Mouse (Mus musculus) Muller cell, postnatal 12 days (primary cell): ENCODE data around the gene Dock9.

Source experiments
- DNase-seq: peaks from one replicate; pipeline ENCODE4 v3.0.0-alpha.2; 2015; ENCODE audit errors: inconsistent ontology term

Gene Dock9

GRCm38 (mm10) chr14:121791935-121792334 is 5.7 kb downstream of the Dock9 start:
- no peak for DNase-seq

DNA sequence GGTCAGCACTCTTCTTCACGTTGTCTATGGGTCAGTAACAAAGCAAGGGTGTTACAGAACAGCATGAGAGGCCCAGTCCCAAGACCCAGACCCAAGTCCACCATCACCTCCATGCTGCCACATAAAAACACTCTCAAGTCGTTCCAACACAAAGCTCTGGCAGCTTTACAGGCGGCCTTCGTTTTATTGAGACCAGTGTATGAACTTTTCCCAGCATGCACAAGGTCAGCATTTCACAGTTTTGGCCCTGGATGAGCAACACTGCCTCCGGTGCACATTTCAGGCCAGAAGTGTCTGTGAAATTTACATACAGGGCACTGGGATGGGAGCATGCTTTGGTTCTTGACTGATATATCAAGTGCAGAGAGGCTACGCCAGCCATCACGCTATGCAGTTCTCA is 6.5 kb downstream of the Dock9 start:
- DNase-seq: no peak

- no peak for DNase-seq
Observed at GRCm38 (mm10) chr14:121789273-121789672, 8.4 kb downstream of the Dock9 start.

GRCm38 (mm10) chr14:121788451-121788850 is 9.2 kb downstream of the Dock9 start:
- DNase-seq: no peak

DNA sequence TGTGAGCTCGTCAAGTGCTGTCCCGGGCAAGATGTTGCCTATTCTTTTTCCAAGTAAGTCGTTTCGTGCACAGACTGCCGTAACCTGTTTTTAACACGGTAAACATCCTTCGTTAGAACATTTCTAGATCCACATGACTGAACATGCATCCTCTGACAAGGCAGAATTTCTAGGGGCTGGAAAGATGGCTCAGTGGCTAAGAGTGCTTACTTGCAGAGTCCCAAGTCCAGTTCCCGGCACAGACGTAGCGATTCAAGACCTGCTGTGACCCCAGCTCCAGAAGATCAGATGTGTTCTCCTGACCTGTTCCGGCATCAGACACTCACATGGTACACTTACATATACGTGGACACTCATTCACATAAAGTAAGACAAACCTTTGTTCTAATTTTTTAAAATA is 10.2 kb downstream of the Dock9 start:
- DNase-seq: no peak

DNA sequence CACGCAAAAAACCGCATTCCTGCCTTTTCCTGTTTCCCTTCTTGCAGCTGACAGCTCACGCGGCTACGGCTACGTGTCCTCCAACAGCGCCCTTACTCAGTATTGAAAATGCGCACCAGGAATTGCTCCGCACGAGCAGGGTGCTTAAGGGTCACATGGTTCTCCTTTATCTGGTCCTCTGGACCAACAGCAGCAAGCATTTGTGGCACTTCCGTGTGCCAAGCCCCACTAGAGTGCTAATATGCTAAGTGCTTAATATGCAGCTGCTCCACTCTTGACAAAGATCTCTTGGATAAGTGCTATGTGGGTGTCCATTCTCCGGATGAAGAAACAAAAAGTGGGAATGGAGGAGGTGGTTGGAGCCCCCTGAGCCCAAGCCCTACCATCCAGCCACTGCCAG is 10.7 kb downstream of the Dock9 start:
- no peak for DNase-seq

GRCm38 (mm10) chr14:121785394-121785793 is 12.2 kb downstream of the Dock9 start:
- DNase-seq: no peak

DNA sequence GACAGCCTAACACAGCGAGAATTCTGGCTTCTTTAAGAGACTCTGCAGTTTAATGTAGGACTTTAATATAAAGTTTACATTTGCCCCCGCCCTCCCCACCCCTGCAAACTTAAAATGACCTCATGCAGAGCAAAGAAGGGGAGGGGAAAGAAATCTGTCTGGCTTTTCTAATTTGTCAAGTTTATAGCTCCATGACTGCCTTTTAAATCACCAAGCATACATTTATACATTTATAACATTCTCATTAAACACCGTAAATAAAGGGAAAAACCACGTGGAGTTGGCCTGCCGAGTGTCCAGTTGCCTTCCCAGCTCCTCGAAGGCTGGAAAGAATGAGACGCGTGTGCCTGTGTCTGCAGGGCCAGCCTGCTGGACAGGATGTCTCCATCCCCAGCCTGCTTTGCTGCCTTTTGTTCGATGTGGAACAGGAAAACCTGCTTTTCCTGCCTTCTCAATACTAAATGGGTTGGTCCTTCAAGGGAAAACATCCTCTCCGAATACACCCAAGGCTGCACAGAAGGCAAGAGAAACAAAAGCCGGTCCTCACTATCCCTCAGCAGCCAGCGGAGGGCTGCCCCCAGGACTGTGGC is 16.6 kb downstream of the Dock9 start:
- DNase-seq: no peak

- DNase-seq: no peak
Observed at GRCm38 (mm10) chr14:121780144-121780913, 17.3 kb downstream of the Dock9 start.

DNA sequence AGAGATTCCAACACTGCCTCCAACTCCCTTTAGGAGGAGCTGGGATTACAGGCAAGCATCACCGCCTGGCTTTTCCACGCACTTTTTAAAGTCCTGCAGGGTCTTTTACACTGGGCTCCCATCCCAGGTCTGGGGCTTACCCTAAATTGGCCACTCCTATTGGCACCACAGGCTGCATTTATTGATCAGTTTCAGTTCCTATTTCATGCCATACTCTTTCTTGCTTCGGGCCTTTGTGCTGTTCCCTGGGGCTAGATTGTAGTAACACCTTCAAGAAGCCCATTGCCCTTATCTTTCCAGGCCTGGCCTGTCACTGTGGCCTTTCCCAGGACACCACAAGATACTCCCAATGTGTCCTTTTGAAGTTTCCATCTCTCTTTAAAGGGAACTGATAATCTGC is 18.0 kb downstream of the Dock9 start:
- DNase-seq: no peak

DNA sequence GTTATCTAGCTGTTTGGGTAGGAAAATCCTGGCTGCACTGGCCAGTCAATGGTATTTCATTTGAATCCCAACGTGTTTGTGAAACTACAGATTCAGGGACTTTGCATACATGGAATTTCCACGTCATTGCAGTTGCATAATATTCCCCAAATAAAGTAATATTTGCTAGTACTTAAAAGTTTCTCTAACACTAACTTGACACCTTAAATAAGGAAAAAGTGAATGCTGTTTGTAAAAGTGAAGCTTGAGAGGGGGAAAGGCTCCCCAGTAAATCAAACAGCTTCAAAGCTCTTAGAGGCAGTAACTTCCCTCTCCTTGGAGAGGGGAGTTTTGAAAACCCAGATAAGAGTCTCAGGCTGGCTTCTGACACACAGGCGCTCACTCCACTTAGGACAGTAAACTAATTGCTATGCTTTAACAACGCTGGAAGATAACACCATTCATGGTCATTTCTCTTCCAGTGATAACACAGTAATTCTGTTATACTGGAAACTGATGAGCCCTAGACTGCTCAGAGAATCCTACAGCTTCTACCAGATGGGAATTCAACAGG is 20.3 kb downstream of the Dock9 start:
- DNase-seq: no peak

- no peak for DNase-seq
Observed at GRCm38 (mm10) chr14:121776749-121777148, 20.9 kb downstream of the Dock9 start.

DNA sequence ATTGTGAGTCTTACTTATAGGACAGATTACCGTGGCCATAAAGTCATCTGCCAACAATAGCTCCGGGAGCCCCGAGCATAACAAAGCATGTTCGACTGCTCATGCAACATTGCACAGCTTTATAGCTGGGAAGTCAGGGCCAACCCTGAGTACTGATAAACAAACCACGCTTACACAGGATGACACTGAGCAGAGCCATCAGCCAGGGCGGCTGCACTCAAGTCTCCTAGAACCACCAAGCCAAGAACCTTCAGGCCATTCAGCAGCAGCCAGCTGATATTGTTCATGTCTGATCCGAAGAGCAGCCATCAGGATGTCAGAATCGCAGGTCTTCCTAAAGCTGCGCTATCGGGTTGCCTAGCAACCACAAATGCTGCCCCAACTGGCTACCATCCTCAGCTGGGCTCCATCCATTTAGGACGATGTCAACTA is 35.6 kb downstream of the Dock9 start:
- DNase-seq: no peak

DNA sequence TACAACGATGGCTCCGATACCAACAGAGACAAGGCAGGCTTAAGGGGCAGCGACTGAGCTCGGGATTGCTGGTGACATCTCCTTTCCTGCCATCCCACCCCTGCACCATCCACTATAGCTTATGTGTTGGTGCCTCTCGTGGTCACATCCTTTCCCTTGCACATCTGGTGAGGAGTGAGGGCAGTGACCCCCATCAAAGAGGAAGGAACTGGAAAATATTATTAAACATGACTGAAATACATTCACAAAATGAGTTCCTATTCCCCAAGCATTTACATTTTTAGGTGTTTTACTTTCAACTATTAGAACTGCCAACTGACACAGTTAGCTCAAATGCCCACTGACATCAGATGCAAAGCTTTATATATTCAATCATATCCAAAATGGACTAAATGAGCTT is 37.2 kb downstream of the Dock9 start:
- DNase-seq: no peak

DNA sequence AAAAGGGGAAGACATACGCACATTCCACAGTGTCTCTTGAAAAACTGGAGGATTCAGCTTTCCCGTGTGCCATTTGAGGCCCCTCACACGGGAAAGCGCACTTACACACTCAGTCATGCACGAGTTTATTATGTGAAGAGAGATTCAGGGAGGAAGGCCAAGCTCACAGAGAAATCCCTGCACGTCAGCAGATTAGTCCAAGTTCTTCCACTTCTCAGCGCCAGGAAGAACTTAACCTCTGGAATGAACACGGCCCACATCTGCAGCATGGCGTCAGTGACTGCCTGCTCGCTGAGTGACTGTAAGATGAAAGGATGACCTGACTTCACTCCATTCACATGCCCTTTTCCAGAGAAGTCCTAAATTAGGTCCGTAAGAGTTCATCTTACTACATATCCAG is 43.5 kb downstream of the Dock9 start:
- no peak for DNase-seq

- peak; percentile 61 for DNase-seq
Observed at GRCm38 (mm10) chr14:121752686-121753426, 44.8 kb downstream of the Dock9 start.

DNA sequence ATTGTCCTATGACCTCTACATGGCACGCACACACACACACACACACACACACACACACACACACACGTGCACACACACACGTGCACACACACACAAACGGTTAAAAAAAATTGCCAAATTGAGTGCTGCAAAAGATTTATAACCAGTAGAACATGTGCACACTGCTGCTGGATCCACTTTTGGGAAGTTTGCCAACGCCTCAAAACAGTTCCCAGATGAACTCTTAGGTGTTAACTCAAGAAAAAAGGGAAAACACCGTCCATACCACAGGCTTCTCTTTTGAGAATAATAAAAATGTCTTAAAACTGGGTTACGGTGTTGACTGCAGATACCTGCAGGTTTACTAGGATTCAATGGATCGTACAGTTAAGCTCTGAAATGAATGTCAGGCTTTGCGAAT is 48.0 kb downstream of the Dock9 start:
- DNase-seq: no peak

DNA sequence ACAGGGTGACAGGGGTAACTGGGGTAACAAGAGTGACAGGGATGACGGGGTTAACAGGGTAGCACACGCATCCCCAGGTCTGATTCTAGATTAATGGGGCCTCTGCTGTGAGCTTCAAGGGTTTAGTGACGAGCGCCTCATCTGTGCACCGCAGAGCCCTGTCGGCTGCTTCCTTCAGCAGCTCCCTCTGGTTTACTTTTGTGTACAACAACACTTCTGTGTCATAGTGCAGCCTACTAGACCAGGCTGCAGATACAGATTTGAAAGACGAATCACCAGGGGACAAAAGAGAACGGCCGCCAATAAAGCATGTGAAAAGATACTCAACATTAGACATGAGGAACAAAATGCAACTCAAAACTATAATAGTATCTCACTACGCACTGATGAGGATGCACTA is 48.6 kb downstream of the Dock9 start:
- no peak for DNase-seq

DNA sequence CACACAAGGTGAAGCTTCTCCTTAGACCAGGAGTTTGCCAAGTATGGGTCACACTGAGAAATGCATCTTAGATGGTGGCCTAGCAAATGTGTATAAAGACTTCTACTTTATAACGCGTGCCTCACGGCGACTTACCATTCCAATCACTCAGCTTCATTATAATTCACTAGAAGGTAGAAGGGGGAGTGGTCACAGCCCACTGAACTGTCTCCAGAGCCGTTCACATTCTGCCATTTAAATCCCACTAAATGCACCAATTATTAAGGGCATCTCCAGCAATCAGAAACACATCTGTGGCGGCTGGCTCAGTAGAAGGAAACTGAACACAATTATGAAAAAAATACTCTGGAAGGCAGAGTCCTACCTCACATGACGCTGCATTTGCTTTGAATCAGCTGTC is 50.3 kb downstream of the Dock9 start:
- DNase-seq: no peak

GRCm38 (mm10) chr14:121743787-121744417 is 53.7 kb downstream of the Dock9 start:
- DNase-seq: no peak

DNA sequence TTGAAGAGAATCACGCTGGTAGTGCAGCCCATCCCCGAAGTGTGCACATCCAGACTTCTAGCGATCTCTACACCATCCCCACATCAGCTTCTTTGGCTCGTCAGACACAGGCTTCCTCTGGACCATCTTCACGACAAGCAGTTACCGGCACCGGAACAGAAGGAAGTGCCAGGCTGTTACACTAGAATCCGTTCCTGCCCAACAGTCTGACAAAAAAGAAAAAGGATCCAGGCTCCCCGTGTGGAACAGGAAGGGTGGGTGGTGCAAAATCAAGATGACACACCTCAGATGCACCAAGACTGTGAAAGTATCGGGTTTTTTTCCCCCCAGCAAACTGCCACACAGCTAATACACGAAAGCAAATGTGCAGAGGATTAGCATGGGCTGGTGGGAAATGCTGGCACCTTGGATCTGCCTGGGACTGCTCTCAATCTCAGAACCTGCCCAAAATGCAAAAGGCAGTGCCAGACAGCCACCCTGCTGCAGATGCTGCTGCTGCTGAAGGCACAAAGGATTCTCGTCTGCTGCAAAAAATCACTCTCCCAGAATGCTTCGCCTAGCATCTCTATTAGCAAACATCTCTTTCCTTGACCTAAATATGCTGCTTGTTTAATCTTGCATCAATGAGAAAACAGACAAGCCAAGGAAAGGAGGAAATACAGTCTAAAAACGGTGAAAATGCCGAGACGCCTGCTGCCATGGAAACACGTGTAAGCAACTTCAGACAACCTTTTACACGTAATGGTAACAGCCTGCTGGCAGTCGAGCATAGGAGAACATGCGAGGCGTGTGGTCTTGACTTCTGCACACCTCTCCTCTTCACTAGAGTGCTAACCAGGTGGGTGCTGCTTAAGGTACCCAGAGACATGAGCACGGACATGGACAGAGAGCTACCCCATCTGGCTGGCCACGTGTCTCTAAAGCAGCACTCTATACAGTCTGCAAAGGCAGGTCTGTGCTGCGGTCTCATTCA is 58.9 kb downstream of the Dock9 start:
- no peak for DNase-seq
